Mouse (Mus musculus) intestine, embryonic 15.5 days (tissue): ENCODE measurements around the gene Ezh1. TPM values are rescaled to one million over a fixed set of nuclear protein-coding genes. Genes with fewer than 3 reads are reported as not detected.

Experiments
- ATAC-seq: fragments of 200-750 bp; cut with Nextera tagmentation; 2 replicates; pipeline ENCODE4 v1.8.0; 2017; ENCODE audit warnings: moderate TSS enrichment, moderate library complexity
- H3K27ac ChIP-seq: fragments of 300-500 bp; sonication (generic); 2 replicates; pipeline ENCODE4 v1.5.1; 2015; ENCODE audit warnings: mild to moderate bottlenecking, inconsistent platforms
- H3K27me3 ChIP-seq: fragments of 300-500 bp; sonication (generic); replicated peaks from 2 replicates; pipeline ENCODE4 v1.6.1; 2015; ENCODE audit warnings: inconsistent platforms
- H3K36me3 ChIP-seq: fragments of 300-500 bp; sonication (generic); 2 replicates; pipeline ENCODE4 v1.6.1; 2015; ENCODE audit warnings: inconsistent platforms
- H3K4me1 ChIP-seq: fragments of 300-500 bp; sonication (generic); replicated peaks from 2 replicates; pipeline ENCODE4 v1.6.1; 2015; ENCODE audit warnings: inconsistent platforms
- H3K4me2 ChIP-seq: fragments of 300-500 bp; sonication (generic); replicated peaks from 2 replicates; pipeline ENCODE4 v1.6.1; 2015; ENCODE audit warnings: mild to moderate bottlenecking, inconsistent platforms
- H3K4me3 ChIP-seq: fragments of 300-500 bp; sonication (generic); replicated peaks from 2 replicates; pipeline ENCODE4 v1.5.1; 2015; ENCODE audit warnings: inconsistent platforms
- H3K9ac ChIP-seq: fragments of 300-500 bp; sonication (generic); 2 replicates; pipeline ENCODE4 v1.6.1; 2015; ENCODE audit warnings: inconsistent platforms
- H3K9me3 ChIP-seq: fragments of 300-500 bp; sonication (generic); 2 replicates; pipeline ENCODE4 v1.6.1; 2016; ENCODE audit warnings: inconsistent platforms
- WGBS: fragments of 180-500 bp; shearing (Covaris S2); methylation state at CpG from one replicate; pipeline ENCODE4 v1.1.7; 2015; 5-methylcytosine and 5-hydroxymethylcytosine counted together
- polyA plus RNA-seq: library from polyadenylated mRNA; unstranded; fragments of >200 nt; fragmentation: Nextera tagmentation; extraction: Ambion mirVana; gene quantifications from 2 replicates; pipeline ENCODE4 v1.2.1, GENCODE M21; 2015

Ezh1 gene
- polyA plus RNA-seq, 1 experiment from 2014 or later = 16.3 TPM

DNA sequence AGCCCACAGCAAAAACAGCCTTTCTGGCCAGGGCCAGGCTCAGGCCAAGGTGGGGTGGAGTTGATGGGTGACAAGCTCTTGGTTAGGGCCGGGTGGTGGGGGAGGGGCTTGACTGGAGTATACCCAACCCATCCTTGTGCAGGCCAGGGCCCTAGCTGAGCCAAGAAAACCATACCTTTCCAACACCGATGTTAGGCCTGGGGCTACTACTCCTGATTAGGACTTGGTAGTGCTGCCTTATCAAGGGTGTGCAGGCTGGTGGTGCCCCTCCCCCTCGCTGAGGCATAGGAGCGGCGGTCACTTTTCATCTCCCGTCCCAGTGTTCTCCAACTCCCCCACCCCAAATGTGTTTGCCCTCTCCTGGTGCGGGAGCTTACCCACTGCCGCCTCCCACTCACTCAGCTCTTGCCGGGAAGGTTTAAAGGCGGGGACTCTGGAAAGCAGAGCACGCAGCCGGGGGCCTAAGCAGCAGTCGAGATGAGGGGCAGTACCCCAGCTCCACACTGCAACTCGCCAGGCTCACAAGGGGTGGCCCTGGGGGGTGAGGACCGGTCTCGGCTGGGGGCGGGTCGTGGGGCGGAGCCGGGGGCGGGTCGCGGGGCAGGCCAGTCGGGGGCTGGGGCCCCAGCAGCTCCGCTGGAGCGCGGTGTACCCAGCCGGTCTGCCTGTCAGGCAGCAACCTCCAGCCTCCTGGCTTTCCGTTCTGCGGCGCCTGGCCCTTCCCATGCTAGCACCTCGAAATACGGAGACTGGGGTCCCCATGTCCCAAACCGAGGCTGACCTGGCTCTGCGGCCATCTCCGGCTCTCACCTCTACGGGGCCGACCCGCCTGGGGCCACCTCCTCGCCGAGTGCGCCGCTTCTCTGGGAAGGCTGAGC, 33.9 kb upstream of the Ezh1 start, which contains the start of gene Wnk4:
Gene Wnk4 (plus strand): TSS at position 620 of the 878 bp plus-strand sequence.
- H3K4me2 ChIP-seq = peak within 1 kb of the TSS; percentile 97
- peaks cover 7% of the 10 kb centered on the region; the same call in 1 of the 2 replicates for H3K27me3 ChIP-seq
- peak; percentile 90 for ATAC-seq
- peak within 1 kb of the TSS; percentile 90 for H3K27ac ChIP-seq
- H3K4me3 ChIP-seq = peak within 1 kb of the TSS; percentile 72
- H3K9ac ChIP-seq = peak within 1 kb of the TSS; percentile 81
- peaks cover 13% of the 10 kb centered on the region for H3K36me3 ChIP-seq
- peaks cover 46% of the 10 kb centered on the region for H3K4me1 ChIP-seq
- under 1% methylated on average over 43 of the region's 43 CpGs for WGBS
- H3K9me3 ChIP-seq = no peaks in the 10 kb centered on the region

- H3K27ac ChIP-seq = peak overlapping the region; percentile 90
- H3K27me3 ChIP-seq = peaks cover 7% of the 10 kb centered on the region; the same call in 1 of the 2 replicates
- peak overlapping the region; percentile 97 for H3K4me2 ChIP-seq
- H3K9ac ChIP-seq = peak overlapping the region; percentile 3; the same call in 1 of the 2 replicates
- WGBS = 11% methylated on average over 6 of the region's 6 CpGs
- H3K4me1 ChIP-seq = peaks cover 44% of the 10 kb centered on the region
- ATAC-seq = peak; percentile 57
- H3K36me3 ChIP-seq = peaks cover 13% of the 10 kb centered on the region
- H3K9me3 ChIP-seq = no peaks in the 10 kb centered on the region
- H3K4me3 ChIP-seq = peak overlapping the region; percentile 72; the same call in 1 of the 2 replicates
Measured at GRCm38 (mm10) chr11:101259261-101259712, 33.0 kb upstream of the Ezh1 start.

DNA sequence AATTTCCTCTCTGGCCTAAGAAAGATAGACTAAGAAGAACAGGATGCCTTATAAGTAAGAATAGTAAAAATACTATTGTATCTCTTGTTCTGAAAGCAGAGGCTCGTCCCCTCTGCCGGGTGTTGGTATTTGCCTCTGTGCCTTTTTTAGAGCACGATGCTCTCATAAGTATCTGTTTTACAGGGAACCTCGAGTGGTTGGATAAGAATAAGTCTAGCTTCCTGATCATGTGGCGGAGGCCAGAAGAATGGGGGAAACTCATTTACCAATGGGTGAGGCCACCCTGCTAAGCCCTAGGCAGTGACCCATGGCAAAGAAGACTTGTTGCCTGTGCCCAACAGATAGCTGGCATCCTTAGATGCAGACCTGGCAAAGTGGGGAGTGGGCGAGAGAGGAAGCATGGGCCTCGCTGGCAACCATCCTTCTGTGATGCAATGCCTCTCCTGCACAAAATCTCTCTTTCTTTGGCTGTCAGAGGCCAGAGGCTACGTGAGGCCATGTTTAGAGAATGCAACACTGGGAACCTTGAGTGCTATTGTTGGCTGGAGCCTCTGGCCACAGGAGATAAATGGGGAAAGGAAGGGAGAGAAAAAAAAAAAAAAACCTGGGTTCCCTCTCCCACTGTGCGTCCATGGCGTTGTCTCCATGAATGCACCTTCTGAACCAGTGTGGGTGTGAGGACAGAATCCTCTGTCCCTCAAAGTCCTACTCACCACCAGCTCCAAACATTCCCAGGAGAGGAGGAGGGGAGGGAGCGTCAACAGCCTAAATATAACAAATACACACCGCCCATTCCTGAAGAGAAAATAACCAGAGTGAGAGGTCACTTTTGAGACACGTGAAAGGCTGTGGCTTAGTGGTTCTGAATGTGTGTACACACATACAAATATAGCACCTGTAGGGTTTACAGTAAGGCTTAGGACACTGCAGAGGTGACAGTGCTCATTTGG, 29.8 kb upstream of the Ezh1 start:
- Histone ChIP-seq H3K36me3 (peaks cover 13% of the 10 kb centered on the region), H3K9me3 (no peaks in the 10 kb centered on the region), H3K4me3 (no peak overlapping the region), H3K9ac (no peak overlapping the region), H3K4me1 (peaks cover 31% of the 10 kb centered on the region), H3K4me2 (no peak overlapping the region), H3K27me3 (no peaks in the 10 kb centered on the region), H3K27ac (no peak overlapping the region)
- 86% methylated on average over 13 of the region's 13 CpGs for WGBS
- no peak for ATAC-seq

DNA sequence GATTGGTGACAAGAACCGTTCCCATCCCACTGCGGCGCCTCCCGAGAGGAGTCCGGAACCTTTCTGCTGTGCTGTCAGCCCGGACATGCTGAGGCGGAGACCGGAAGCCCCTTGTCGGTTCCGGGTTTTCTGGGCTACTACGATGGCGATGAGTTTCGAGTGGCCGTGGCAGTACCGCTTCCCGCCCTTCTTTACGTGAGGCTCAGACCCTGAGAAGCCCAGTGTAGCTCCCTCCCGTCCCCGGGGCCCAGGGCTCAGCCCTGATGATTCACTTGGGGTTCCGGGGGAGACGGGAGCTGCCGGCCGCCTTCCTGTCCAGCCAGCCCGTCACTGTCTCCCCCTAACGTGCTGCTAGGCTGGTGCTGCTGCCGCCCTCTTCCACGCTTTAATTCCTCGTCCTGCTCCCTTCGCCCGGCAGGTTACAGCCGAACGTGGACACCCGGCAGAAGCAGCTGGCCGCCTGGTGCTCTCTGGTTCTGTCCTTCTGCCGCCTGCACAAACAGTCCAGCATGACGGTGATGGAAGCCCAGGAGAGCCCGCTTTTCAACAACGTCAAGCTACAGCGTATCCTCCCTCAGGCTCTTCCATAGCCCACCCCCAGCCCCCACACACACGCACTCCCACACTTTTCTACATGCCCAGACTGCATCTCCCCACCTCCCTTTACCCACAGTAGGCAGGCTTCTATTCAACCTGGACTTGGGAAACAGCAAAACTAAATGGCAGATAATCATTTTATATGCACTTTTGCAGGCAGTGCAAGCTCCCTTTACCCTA, 27.5 kb upstream of the Ezh1 start, which contains the start of gene Vps25:
Gene Vps25 (plus strand): TSS at position 95 of the 777 bp plus-strand sequence.
- H3K4me3 ChIP-seq = peak within 1 kb of the TSS; percentile 92
- no peaks in the 10 kb centered on the region for H3K27me3 ChIP-seq
- H3K9me3 ChIP-seq = no peaks in the 10 kb centered on the region
- H3K4me2 ChIP-seq = peak within 1 kb of the TSS; percentile 86
- under 1% methylated on average over 40 of the region's 40 CpGs for WGBS
- H3K9ac ChIP-seq = peak within 1 kb of the TSS; percentile 91
- ATAC-seq = peak; percentile 88
- peaks cover 15% of the 10 kb centered on the region for H3K4me1 ChIP-seq
- peak within 1 kb of the TSS; percentile 95 for H3K27ac ChIP-seq
- peaks cover 13% of the 10 kb centered on the region for H3K36me3 ChIP-seq

- H3K4me1 ChIP-seq = peaks cover 7% of the 10 kb centered on the region
- no peaks in the 10 kb centered on the region for H3K9me3 ChIP-seq
- peak overlapping the region; percentile 92 for H3K4me3 ChIP-seq
- peaks cover 7% of the 10 kb centered on the region for H3K36me3 ChIP-seq
- peak overlapping the region; percentile 86 for H3K4me2 ChIP-seq
- peak overlapping the region; percentile 91 for H3K9ac ChIP-seq
- 4% methylated on average over 7 of the region's 7 CpGs for WGBS
- no peak for ATAC-seq
- peak overlapping the region; percentile 95 for H3K27ac ChIP-seq
- H3K27me3 ChIP-seq = no peaks in the 10 kb centered on the region
Measured at GRCm38 (mm10) chr11:101252941-101253340, 26.7 kb upstream of the Ezh1 start.

DNA sequence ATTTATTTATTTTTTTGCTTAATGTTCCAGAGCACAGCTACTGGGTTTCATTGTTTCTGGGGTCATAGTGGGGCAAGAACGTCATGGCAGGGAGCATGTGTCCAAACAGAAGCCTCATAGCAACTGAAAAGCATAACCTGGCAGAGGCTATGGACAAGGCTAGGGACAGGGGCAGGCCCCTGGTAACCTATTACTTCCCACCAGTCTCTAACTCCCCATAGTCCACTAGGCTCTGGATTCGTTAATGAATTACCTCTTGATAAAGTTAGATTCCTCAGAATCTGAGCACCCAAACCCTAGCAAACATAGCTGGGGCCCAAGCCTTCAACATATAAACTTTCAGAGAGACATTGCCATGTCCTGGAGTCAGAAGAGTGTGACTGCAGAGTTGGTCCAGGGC, 24.8 kb upstream of the Ezh1 start:
- H3K9ac ChIP-seq = no peak overlapping the region
- peaks cover 1% of the 10 kb centered on the region; the same call in 1 of the 2 replicates for H3K36me3 ChIP-seq
- no peaks in the 10 kb centered on the region for H3K9me3 ChIP-seq
- no peak for ATAC-seq
- no peak overlapping the region for H3K27ac ChIP-seq
- no peak overlapping the region for H3K4me3 ChIP-seq
- H3K27me3 ChIP-seq = no peaks in the 10 kb centered on the region
- no peak overlapping the region for H3K4me2 ChIP-seq
- H3K4me1 ChIP-seq = peaks cover 10% of the 10 kb centered on the region
- WGBS = 68% methylated on average over 2 of the region's 2 CpGs

- H3K36me3 ChIP-seq = no peaks in the 10 kb centered on the region
- peak overlapping the region; percentile 38; the same call in 1 of the 2 replicates for H3K27ac ChIP-seq
- no peaks in the 10 kb centered on the region for H3K9me3 ChIP-seq
- H3K4me3 ChIP-seq = no peak overlapping the region
- peak overlapping the region; percentile 87 for H3K4me2 ChIP-seq
- no peak overlapping the region for H3K9ac ChIP-seq
- H3K4me1 ChIP-seq = peaks cover 15% of the 10 kb centered on the region
- WGBS = 31% methylated on average over 14 of the region's 14 CpGs
- no peaks in the 10 kb centered on the region for H3K27me3 ChIP-seq
- ATAC-seq = 0 out of 2 replicates have a peak, but pooled peaks have one; percentile 13
Measured at GRCm38 (mm10) chr11:101248258-101248994, 22.2 kb upstream of the Ezh1 start.

GRCm38 (mm10) chr11:101247521-101248030, 21.3 kb upstream of the Ezh1 start:
- Histone ChIP-seq H3K4me3 (peak overlapping the region; percentile 56), H3K4me2 (peak overlapping the region; percentile 87), H3K9me3 (no peaks in the 10 kb centered on the region), H3K36me3 (no peaks in the 10 kb centered on the region), H3K4me1 (peaks cover 15% of the 10 kb centered on the region), H3K9ac (no peak overlapping the region), H3K27me3 (no peaks in the 10 kb centered on the region), H3K27ac (0 out of 2 replicates have a peak overlapping the region, but pooled peaks have one; percentile 7)
- WGBS = 81% methylated on average over 6 of the region's 6 CpGs
- no peak for ATAC-seq

DNA sequence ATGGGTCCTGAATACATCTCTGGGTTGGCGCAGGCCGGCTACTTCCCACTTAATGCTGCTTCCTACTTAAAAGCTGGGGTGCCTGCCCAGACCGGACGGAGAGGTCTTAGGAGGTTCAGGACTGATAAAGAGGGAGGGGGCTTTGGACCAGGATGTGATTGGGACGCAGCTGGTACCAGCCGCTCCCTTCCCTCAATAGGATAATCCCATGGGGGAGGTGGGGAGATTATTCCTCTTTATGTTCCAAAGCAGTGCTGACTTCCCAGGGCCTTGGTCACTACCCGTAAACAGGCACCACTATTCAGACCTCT, 20.4 kb upstream of the Ezh1 start:
- peak overlapping the region; percentile 89 for H3K27ac ChIP-seq
- peak overlapping the region; percentile 56 for H3K4me3 ChIP-seq
- H3K9ac ChIP-seq = peak overlapping the region; percentile 67
- no peaks in the 10 kb centered on the region for H3K27me3 ChIP-seq
- H3K4me1 ChIP-seq = peaks cover 15% of the 10 kb centered on the region
- ATAC-seq = no peak; the same call in 1 of the 2 replicates
- 14% methylated on average over 7 of the region's 7 CpGs for WGBS
- H3K36me3 ChIP-seq = no peaks in the 10 kb centered on the region
- peak overlapping the region; percentile 87 for H3K4me2 ChIP-seq
- no peaks in the 10 kb centered on the region for H3K9me3 ChIP-seq

GRCm38 (mm10) chr11:101245855-101246701, 19.8 kb upstream of the Ezh1 start, which contains the start of gene Ramp2:
TSS of gene Ramp2 (plus strand) at chr11:101246028.
- H3K9me3 ChIP-seq = no peaks in the 10 kb centered on the region
- peak within 1 kb of the TSS; percentile 56 for H3K4me3 ChIP-seq
- H3K4me1 ChIP-seq = peaks cover 15% of the 10 kb centered on the region
- WGBS = under 1% methylated on average over 58 of the region's 63 CpGs
- H3K4me2 ChIP-seq = peak within 1 kb of the TSS; percentile 87
- peak within 1 kb of the TSS; percentile 89 for H3K27ac ChIP-seq
- no peaks in the 10 kb centered on the region for H3K36me3 ChIP-seq
- H3K27me3 ChIP-seq = no peaks in the 10 kb centered on the region
- peak; percentile 75 for ATAC-seq
- H3K9ac ChIP-seq = peak within 1 kb of the TSS; percentile 67
